Mouse (Mus musculus) thymus, postnatal 36 days (tissue): ENCODE measurements around the gene Arrb1.

ENCODE experiments used
- DNase-seq, 2 experiments: peaks; one replicate each; pipeline ENCODE4 v3.0.0; 2022; ENCODE audit warnings: mixed read lengths in 2 of 2

Gene Arrb1

DNA sequence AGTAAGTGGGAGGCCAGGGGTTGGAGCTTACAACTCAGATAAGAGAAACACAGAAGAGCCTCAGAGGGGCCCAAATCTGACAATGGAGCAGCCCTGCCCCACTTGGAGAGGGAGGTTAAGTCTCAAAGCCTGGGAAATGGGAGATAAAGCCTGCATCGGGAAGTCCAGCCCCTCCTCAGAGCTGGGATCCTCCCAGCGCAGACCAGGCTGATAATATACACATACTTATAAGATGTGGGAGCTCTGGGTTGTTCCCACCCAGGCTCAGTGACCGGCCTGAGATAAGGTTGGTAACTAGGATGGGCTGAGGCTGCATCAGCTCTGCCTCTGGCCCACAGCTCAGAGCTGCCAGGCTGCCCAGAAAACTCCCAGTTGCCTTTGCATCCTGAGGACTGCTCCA is 106.8 kb downstream of the Arrb1 start:
- DNase-seq: no peak

- no peak for DNase-seq
Observed at GRCm38 (mm10) chr7:99644701-99645100, 109.4 kb downstream of the Arrb1 start.

- DNase-seq: peak in 1 of 2 experiments; percentile 18
Observed at GRCm38 (mm10) chr7:99648623-99649022, 113.4 kb downstream of the Arrb1 start.

GRCm38 (mm10) chr7:99649585-99649984 is 114.3 kb downstream of the Arrb1 start:
- DNase-seq: no peak

GRCm38 (mm10) chr7:99654244-99654643 is 119.0 kb downstream of the Arrb1 start:
- DNase-seq: no peak
